Mouse (Mus musculus) G1E (cell line): ENCODE measurements at regions not wholly inside any gene's neighbourhood (a gene's known extent, or its start where the extent isn't known, plus 50 kb on each side); places are given as distances from the start of the nearest gene placed in this dataset.

Source experiments
- CTCF ChIP-seq: IDR thresholded peaks from 2 replicates; pipeline ENCODE4 v1.5.1; 2012; ENCODE audit warnings: low read depth, low read length, inconsistent platforms, mixed read lengths
- GATA1 ChIP-seq: IDR thresholded peaks from 2 replicates; pipeline ENCODE4 v1.6.1; 2012; ENCODE audit warnings: borderline replicate concordance, low read length, inconsistent platforms, mixed read lengths
- GATA2 ChIP-seq: IDR thresholded peaks from 2 replicates; pipeline ENCODE4 v1.6.1; 2012; ENCODE audit warnings: low read depth, low read length, inconsistent platforms, borderline replicate concordance
- POLR2AphosphoS5 ChIP-seq: IDR thresholded peaks from 2 replicates; pipeline ENCODE4 v1.6.1; 2012; ENCODE audit warnings: low read depth, low read length, inconsistent platforms; ENCODE audit not compliant: insufficient replicate concordance
- TAL1 ChIP-seq: conservative IDR thresholded peaks from 2 replicates; pipeline ENCODE4 v1.6.1; 2012; ENCODE audit warnings: low read depth, low read length, inconsistent platforms, mixed read lengths

- peak; percentile 77 for TF ChIP-seq CTCF
- no peak for TF ChIP-seq POLR2AphosphoS5
- TF ChIP-seq GATA1: no peak
- TF ChIP-seq TAL1: no peak
- no peak for TF ChIP-seq GATA2
Observed at GRCm38 (mm10) chr3:22308962-22309361, 232.5 kb downstream of the Tbl1xr1 start.
